Mouse (Mus musculus) megakaryocyte, embryonic 14.5 days (primary cell): ENCODE results near the gene Chid1.

ENCODE experiments used
- FLI1 ChIP-seq: IDR thresholded peaks from 2 replicates; pipeline ENCODE4 v1.6.1; 2012; ENCODE audit warnings: low read length, inconsistent platforms, mixed read lengths
- GATA1 ChIP-seq: IDR thresholded peaks from 3 replicates; pipeline ENCODE4 v1.6.1; 2012; ENCODE audit warnings: mixed read lengths, low read length, inconsistent platforms, borderline replicate concordance

GRCm38 (mm10) chr7:141493729-141494128 lies 45.9 kb downstream of the Chid1 start:
- TF ChIP-seq GATA1 (no peak), FLI1 (no peak)
